Mouse (Mus musculus) liver, adult 2 months (tissue): Measurements from ENCODE around the gene Tent5b.

Experiments used
- CTCF ChIP-seq: fragments of 200-500 bp; IDR thresholded peaks from 2 replicates; pipeline ENCODE4 v1.5.1; 2011; ENCODE audit warnings: low read depth, low read length, control low read depth
- POLR2A ChIP-seq: fragments of 200-500 bp; IDR thresholded peaks from 2 replicates; pipeline ENCODE4 v1.6.1; 2011; ENCODE audit warnings: low read length, control low read depth; ENCODE audit not compliant: insufficient read depth; ENCODE audit errors: extremely low read depth

DNA sequence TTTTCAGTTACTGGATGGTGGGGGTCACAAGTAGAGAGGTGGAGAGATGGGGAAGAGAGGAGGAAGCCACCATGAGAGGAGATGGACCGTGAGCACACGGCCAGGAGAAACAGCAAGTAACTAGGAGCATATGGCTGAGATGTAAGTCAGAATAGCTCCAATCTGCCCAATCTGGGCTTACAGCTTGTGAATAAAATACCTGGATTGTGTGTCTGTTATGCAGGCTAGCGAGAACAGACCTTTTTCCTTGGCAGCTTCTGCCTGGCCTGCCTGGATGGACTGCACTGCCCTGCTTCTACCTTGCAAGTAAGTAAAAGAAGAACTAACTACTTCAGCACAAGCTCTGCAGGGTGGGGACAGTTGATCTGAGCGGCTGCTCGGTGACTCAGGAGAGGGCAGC is 31.1 kb downstream of the Tent5b start:
- no peak for TF ChIP-seq CTCF
- no peak for TF ChIP-seq POLR2A
